Mouse (Mus musculus): ENCODE measurements around the gene Tnfsf4. TPM values are rescaled to one million over a fixed set of nuclear protein-coding genes. Genes with fewer than 3 reads are reported as not detected.
A peak's percentile ranks its signal among the peaks of the same experiment; 100 is the strongest.

Tnfsf4 gene
- not detected in 2 replicates for polyA plus RNA-seq (2015; fragmentation: Nextera tagmentation; extraction: Ambion mirVana)

DNA sequence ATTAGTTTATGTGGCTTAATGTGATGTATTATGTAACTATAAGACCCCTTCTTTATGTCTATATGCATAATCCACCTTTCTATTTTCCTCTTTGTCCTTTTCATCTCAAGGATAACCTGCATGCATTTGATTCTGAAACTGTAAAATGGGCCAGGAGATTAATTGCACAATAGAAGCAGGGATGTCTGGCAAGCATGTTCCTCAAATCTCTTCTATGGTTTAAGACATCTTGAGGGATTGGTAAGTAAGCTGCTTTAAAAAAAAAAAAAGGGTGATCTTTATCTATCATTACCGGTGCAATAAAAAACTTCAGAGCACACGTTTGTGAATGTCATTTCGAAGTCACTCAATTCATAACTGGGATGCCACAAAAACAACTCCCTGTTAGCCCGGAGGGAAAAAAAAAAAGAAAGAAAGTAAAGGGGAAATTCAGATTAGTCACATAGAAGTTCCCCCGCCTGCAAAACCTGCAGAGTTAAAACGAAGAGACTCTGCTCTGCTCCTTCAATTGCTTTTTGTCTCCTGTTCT is at the start of gene Tnfsf4:
Tnfsf4 (plus strand) TSS at position 479 of the 529 bp plus-strand sequence.
- Histone ChIP-seq H3K4me2 (replicated peaks) (no peak within 1 kb of the TSS), H3K27me3 (no peaks in the 10 kb centered on the region), H3K4me3 (no peak within 1 kb of the TSS), H3K9me3 (no peaks in the 10 kb centered on the region), H3K4me1 (peaks cover 19% of the 10 kb centered on the region), H3K9ac (no peak within 1 kb of the TSS), H3K27ac (no peak within 1 kb of the TSS), H3K36me3 (no peaks in the 10 kb centered on the region)
- ATAC-seq (ENCODE audit: low FRiP score, low read depth), result no peak
- WGBS, result 68% methylated on average over 6 of the region's 6 CpGs

DNA sequence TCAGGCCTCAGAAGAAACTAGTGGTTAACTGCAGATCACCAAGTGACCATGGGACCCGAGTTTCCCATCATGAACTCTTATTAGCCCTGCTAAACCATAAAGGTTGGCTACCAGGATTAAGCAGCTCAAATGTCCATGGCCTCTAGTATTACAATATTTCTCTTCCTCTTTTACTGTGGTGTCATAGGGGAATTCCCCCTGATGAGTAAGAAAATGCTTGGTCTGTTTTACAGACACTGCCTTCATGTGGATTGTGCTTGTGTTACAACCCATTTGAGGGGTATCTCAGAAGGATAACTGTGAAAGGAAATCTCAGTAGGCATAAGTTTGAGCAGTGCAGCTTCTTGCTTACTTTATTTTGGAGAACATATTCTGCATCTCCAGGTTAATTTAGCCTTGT is 44.2 kb upstream of the Tnfsf4 start:
- Histone ChIP-seq H3K27me3 (no peaks in the 10 kb centered on the region), H3K27ac (no peak overlapping the region), H3K4me2 (replicated peaks) (no peak overlapping the region), H3K4me3 (no peak overlapping the region), H3K9ac (no peak overlapping the region), H3K4me1 (no peaks in the 10 kb centered on the region), H3K9me3 (no peaks in the 10 kb centered on the region), H3K36me3 (no peaks in the 10 kb centered on the region)
- no peak for ATAC-seq (ENCODE audit: low FRiP score, low read depth)
- 78% methylated on average over 1 of the region's 1 CpGs for WGBS

DNA sequence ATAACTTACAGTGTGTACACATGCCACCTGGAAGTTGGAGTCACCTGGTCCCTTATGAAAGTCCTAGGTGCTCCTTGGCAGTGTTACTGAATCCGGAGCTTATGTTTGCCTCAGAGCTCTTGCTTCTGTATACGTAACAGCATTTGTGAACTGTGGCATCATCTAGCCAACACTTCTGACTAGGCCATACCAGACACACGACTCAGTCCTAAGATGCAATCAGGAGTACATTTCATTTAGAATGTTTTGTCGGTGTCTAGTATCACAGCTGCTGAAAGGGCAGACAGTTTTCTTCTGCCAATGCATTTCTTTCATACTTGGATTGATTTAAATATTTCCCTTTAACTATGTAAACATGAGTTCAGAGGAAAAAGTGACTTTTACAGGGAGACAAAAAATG is 30.2 kb upstream of the Tnfsf4 start:
- ATAC-seq (ENCODE audit: low FRiP score, low read depth), result no peak
- 83% methylated on average over 4 of the region's 4 CpGs for WGBS

DNA sequence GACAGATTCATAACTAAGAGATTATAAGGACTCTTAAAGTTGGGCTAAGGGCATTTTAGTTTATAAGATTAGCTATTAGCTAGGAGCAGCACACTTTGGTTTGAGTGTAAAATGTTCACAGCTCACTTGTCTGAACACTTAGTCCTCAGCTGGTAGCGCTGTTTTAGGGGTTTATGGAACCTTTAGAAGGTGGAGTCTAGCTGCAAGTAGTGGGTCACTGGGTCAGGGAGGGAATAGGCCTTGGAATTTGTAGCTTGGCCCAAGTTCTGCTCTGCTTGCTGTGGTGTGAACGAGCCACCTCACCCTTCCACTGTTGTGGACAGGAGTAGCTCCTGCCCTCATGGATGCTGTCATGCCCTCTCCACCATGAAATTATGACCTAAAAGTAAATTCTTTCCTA is 23.3 kb upstream of the Tnfsf4 start:
- no peak overlapping the region for H3K4me2 ChIP-seq (replicated peaks)
- no peak overlapping the region for H3K27ac ChIP-seq
- 72% methylated on average over 2 of the region's 2 CpGs for WGBS
- H3K4me1 ChIP-seq, result no peaks in the 10 kb centered on the region
- H3K27me3 ChIP-seq, result no peaks in the 10 kb centered on the region
- H3K36me3 ChIP-seq, result no peaks in the 10 kb centered on the region
- H3K9me3 ChIP-seq, result peaks cover 4% of the 10 kb centered on the region; the same call in 1 of the 2 replicates
- no peak overlapping the region for H3K9ac ChIP-seq
- no peak overlapping the region for H3K4me3 ChIP-seq
- no peak for ATAC-seq (ENCODE audit: low FRiP score, low read depth)

More for the DNA sequence above, 30.2 kb upstream of the Tnfsf4 start:
- peaks cover 4% of the 10 kb centered on the region; the same call in 1 of the 2 replicates for H3K9me3 ChIP-seq
- no peaks in the 10 kb centered on the region for H3K4me1 ChIP-seq
- no peaks in the 10 kb centered on the region for H3K36me3 ChIP-seq
- H3K27me3 ChIP-seq, result no peaks in the 10 kb centered on the region
- H3K4me3 ChIP-seq, result no peak overlapping the region
- no peak overlapping the region for H3K9ac ChIP-seq
- no peak overlapping the region for H3K4me2 ChIP-seq (replicated peaks)
- no peak overlapping the region for H3K27ac ChIP-seq

DNA sequence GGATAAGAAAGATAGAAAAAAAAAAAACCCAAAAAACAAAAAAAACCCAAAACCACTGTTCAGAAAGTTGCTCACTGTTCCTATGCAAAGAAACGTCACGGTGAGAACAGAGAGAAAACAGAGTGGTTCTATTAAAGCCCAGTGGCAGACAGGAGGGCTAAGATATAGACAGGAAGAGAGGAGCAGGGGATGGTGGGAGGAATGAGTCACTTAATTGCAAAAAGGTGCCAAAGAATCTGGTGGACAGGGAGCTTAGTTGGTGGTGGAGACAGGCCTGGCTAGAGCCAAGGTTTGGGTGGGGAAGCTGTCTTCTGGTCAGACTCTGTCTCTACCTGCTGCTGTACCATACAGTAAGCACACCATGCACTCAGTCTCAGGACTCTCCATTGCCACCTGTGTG is 19.3 kb upstream of the Tnfsf4 start:
- Histone ChIP-seq H3K27me3 (no peaks in the 10 kb centered on the region), H3K4me3 (no peak overlapping the region), H3K9me3 (no peaks in the 10 kb centered on the region), H3K4me2 (replicated peaks) (no peak overlapping the region), H3K9ac (no peak overlapping the region), H3K36me3 (no peaks in the 10 kb centered on the region), H3K27ac (no peak overlapping the region), H3K4me1 (peaks cover 12% of the 10 kb centered on the region)
- ATAC-seq (ENCODE audit: low FRiP score, low read depth), result no peak
- WGBS, result 77% methylated on average over 2 of the region's 2 CpGs

DNA sequence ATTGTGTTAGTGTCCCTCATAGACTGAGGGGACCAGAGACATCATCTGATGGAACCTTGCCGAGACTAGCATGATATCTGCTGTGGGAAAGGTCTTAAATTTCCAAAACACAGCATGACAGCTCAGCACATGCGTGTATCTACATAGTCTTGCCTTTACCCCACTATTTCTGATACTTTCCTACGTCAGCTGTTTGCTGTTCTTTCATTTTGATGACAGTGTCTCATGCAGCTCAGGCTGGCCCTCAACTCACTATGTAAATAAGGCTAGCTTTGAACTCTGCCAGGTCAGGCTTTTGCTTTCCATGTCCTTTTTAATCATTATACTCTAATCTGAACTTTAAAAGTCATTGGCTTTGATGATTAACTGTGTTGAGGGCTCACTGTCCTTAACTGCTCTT is 16.6 kb upstream of the Tnfsf4 start:
- no peak overlapping the region for H3K27ac ChIP-seq
- WGBS, result 82% methylated on average over 3 of the region's 3 CpGs
- no peaks in the 10 kb centered on the region for H3K36me3 ChIP-seq
- H3K9ac ChIP-seq, result no peak overlapping the region
- H3K27me3 ChIP-seq, result no peaks in the 10 kb centered on the region
- H3K4me1 ChIP-seq, result peaks cover 12% of the 10 kb centered on the region
- no peak for ATAC-seq (ENCODE audit: low FRiP score, low read depth)
- no peak overlapping the region for H3K4me3 ChIP-seq
- no peaks in the 10 kb centered on the region for H3K9me3 ChIP-seq
- H3K4me2 ChIP-seq (replicated peaks), result no peak overlapping the region

DNA sequence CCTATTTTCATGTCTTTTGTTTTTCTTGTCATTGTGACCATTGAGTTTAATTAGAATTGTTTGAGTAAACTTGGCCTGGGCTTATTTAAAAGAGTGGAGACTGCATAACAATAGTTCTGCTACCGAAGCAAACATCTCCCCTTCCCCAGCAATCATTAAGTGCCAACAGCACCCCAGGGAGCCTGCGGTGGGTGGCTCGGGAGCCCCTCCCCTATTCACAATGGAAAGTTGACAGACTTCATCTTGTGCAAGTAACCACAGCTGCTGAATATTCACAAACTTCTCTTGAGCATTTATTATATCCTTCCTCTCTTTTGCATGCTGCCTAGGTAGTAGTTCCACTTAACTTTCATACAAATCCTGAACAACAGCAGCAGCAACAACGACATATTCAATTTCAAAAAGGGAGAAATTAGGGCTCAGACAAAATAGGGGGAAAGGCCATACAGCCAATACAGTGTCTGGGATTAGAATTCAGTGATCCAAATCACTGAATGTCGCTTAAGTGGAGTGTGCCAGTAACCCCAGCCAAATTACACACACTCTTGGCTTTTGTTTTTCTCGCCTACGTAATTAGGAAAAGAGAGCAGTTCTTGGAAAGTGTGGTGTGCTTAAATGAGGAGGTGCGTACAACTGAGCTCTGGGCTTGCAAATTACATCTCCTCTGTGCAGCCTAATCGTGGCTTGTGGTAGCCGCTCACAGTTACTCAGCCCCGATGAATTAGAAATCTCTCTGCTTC is 15.4 kb upstream of the Tnfsf4 start:
- 13% methylated on average over 11 of the region's 11 CpGs for WGBS
- Histone ChIP-seq H3K4me2 (replicated peaks) (0 out of 2 replicates have a peak overlapping the region, but pooled peaks have one; percentile 23), H3K9me3 (no peaks in the 10 kb centered on the region), H3K9ac (no peak overlapping the region), H3K4me3 (no peak overlapping the region), H3K27ac (no peak overlapping the region), H3K36me3 (no peaks in the 10 kb centered on the region), H3K4me1 (peaks cover 12% of the 10 kb centered on the region), H3K27me3 (no peaks in the 10 kb centered on the region)
- ATAC-seq (ENCODE audit: low FRiP score, low read depth), result no peak

DNA sequence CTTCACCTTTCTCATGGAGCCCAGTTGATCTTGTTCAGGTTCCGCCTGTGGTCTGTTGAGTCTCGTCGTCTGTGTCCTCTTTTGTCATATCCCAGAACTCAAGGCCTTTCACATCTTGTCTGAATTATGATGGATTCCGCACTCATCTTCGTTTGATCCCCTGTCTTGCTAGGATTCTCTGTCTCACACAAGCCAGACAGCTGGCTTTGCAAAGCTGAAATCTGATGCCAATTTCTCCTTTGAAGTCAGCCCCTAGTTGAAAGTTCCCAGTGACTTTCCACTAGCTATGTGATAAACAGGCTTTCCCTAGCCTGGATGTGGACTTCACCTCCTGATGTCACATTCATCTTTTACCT is 14.8 kb upstream of the Tnfsf4 start:
- no peak for ATAC-seq (ENCODE audit: low FRiP score, low read depth)
- Histone ChIP-seq H3K4me2 (replicated peaks) (0 out of 2 replicates have a peak overlapping the region, but pooled peaks have one; percentile 23), H3K9ac (no peak overlapping the region), H3K4me1 (peaks cover 12% of the 10 kb centered on the region), H3K36me3 (no peaks in the 10 kb centered on the region), H3K4me3 (no peak overlapping the region), H3K9me3 (no peaks in the 10 kb centered on the region), H3K27me3 (no peaks in the 10 kb centered on the region), H3K27ac (no peak overlapping the region)
- WGBS, result 20% methylated on average over 5 of the region's 5 CpGs

DNA sequence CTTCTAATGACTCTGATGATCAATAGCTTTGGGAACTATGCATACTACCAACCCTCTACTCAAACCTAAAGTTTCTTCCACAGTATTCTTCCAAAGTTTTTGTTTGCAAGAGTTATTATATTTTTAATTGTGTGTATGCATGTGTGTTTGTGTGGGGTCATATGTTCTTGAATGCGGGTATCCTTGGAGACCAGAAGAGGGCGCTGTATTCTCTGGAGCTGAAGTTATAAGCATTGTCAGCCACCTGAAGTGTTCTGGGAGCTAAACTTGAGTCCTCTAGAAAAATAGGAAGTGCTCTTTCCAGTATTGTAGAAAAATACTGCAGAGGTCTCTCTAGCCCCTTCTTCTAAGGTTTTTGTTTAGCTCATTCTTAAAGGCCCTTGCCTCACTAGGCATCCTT is 5.1 kb upstream of the Tnfsf4 start:
- Histone ChIP-seq H3K9ac (no peak overlapping the region), H3K27ac (no peak overlapping the region), H3K9me3 (no peaks in the 10 kb centered on the region), H3K36me3 (no peaks in the 10 kb centered on the region), H3K27me3 (no peaks in the 10 kb centered on the region), H3K4me1 (0 out of 2 replicates have a peak, but pooled peaks cover 4% of the 10 kb centered on the region), H3K4me3 (no peak overlapping the region), H3K4me2 (replicated peaks) (no peak overlapping the region)
- WGBS, result 66% methylated on average over 2 of the region's 2 CpGs
- ATAC-seq (ENCODE audit: low FRiP score, low read depth), result no peak

DNA sequence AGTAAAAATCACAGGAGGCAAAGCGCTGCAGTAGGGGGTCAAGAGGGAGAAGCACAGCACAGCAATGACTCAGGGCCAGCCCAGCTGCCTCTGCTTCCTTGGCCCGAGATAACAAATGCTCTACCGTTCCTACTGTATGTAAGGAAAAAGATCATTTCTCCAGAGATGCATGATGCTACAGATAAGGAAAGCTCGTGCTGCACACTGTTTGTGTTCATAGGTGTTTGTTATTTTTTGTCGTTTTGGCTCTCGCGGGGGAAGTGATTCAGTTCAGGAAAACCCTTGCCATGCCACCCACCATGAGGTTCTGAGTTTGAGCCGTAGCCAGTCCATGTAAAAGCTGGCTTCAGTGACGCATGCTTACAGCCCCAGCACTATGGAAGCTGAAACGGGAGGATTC is 2.3 kb upstream of the Tnfsf4 start:
- Histone ChIP-seq H3K4me1 (peaks cover 23% of the 10 kb centered on the region), H3K27ac (no peak overlapping the region), H3K4me2 (replicated peaks) (no peak overlapping the region), H3K9ac (no peak overlapping the region), H3K4me3 (no peak overlapping the region), H3K36me3 (no peaks in the 10 kb centered on the region), H3K27me3 (no peaks in the 10 kb centered on the region), H3K9me3 (no peaks in the 10 kb centered on the region)
- ATAC-seq (ENCODE audit: low FRiP score, low read depth), result no peak
- 80% methylated on average over 10 of the region's 10 CpGs for WGBS

DNA sequence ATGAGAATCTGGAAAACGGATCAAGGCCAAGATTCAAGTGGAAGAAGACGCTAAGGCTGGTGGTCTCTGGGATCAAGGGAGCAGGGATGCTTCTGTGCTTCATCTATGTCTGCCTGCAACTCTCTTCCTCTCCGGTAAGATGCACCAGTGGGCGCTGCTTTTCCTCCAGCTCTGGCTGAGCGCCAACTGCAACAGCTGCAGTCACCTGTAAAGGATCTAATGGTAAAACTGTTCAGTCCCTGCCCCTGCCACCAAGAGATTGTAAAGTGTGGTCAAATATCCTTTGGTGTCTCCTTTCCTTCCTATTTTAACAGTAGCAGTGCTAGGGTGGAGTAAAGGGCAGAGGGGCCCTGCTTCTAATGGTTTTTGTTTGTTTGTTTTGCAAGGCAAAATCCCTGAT is 401 bp downstream of the Tnfsf4 start:
- 47% methylated on average over 5 of the region's 5 CpGs for WGBS
- Histone ChIP-seq H3K27me3 (no peaks in the 10 kb centered on the region), H3K36me3 (no peaks in the 10 kb centered on the region), H3K4me1 (peaks cover 19% of the 10 kb centered on the region), H3K9me3 (no peaks in the 10 kb centered on the region), H3K4me3 (no peak overlapping the region), H3K9ac (no peak overlapping the region), H3K4me2 (replicated peaks) (no peak overlapping the region), H3K27ac (no peak overlapping the region)
- no peak for ATAC-seq (ENCODE audit: low FRiP score, low read depth)

DNA sequence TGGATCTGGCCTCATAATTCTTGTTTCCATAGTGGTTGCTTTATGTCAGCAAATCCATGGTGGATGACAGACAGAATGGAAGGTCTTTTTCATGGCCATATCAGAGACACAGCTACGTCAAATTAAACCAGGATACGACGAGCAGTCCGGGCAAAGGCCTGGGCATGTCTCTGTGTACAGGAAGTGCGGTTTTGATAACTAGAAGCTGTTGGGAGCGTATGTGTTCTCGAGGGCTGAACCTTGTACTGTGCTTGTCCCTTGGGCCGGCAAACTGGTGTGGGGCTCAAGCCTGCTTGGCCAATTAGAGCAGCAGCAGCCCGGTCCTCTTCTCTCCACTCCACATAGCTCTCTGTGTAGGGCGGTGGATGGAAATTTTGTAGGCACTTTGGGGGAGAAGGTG is 1.1 kb downstream of the Tnfsf4 start:
- no peak for ATAC-seq (ENCODE audit: low FRiP score, low read depth)
- Histone ChIP-seq H3K36me3 (no peaks in the 10 kb centered on the region), H3K27me3 (no peaks in the 10 kb centered on the region), H3K9ac (no peak overlapping the region), H3K4me2 (replicated peaks) (no peak overlapping the region), H3K4me3 (no peak overlapping the region), H3K9me3 (no peaks in the 10 kb centered on the region), H3K4me1 (peaks cover 19% of the 10 kb centered on the region), H3K27ac (no peak overlapping the region)
- 80% methylated on average over 10 of the region's 10 CpGs for WGBS

DNA sequence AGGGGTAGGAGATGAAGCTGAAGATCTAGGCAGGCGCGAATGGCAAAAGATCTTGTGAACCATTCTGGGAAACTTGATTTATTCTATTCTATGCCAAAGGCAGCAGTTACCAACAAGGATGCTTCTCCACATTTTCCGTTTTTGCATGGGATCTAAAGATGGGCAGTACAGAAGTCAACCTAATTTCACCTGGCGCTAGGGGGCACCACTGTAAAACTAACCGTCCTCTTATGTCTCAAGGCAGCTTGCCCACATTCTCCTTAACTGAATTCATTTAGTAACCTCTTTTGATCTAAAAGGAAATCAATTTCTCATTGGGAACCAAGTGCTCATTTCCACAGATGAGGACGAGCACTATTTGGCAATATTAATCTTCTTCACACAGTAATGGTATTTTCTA is 4.9 kb downstream of the Tnfsf4 start:
- Histone ChIP-seq H3K27me3 (no peaks in the 10 kb centered on the region), H3K4me1 (peaks cover 19% of the 10 kb centered on the region), H3K4me3 (no peak overlapping the region), H3K4me2 (replicated peaks) (no peak overlapping the region), H3K9ac (no peak overlapping the region), H3K27ac (no peak overlapping the region), H3K36me3 (no peaks in the 10 kb centered on the region), H3K9me3 (peaks cover 8% of the 10 kb centered on the region; the same call in 1 of the 2 replicates)
- ATAC-seq (ENCODE audit: low FRiP score, low read depth), result no peak
- 26% methylated on average over 6 of the region's 6 CpGs for WGBS
